Mouse (Mus musculus) central nervous system, embryonic 18 days (tissue): ENCODE measurements around the gene Sptssb. TPM values are rescaled to one million over a fixed set of nuclear protein-coding genes. Genes with fewer than 3 reads are reported as not detected.

ENCODE experiments used
- polyA plus RNA-seq: library from polyadenylated mRNA; depleted of rRNA; stranded (reverse); fragments of >200 nt; gene quantifications from 2 replicates; pipeline ENCODE4 v1.2.3, GENCODE M21; 2012; rRNA removed

Gene Sptssb
- 0.95 and 1.1 TPM in 2 replicates for polyA plus RNA-seq

GRCm38 (mm10) chr3:69859858-69860588 is at the start of gene Sptssb:
Sptssb (minus strand) TSS chr3:69859940.

Other genes with a start within 250 kb of the Sptssb start
- gene Nmd3, start 138.0 kb downstream of the Sptssb start, polyA plus RNA-seq, result 34.5 and 38.2 TPM in 2 replicates
- not detected in 2 replicates for gene Otol1, start 147.7 kb upstream of the Sptssb start, polyA plus RNA-seq